Mouse (Mus musculus) small intestine, adult 2 months (tissue): Measurements from ENCODE around the gene Doxl2.

Experiments
- CTCF ChIP-seq: fragments of 200-500 bp; IDR thresholded peaks from 2 replicates; pipeline ENCODE4 v1.5.1; 2012; ENCODE audit warnings: low read depth, mild to moderate bottlenecking, control low read depth, inconsistent platforms, low read length, moderate library complexity, mixed read lengths; ENCODE audit not compliant: insufficient replicate concordance, insufficient read length; ENCODE audit errors: extremely low read depth
- POLR2A ChIP-seq: fragments of 200-500 bp; IDR thresholded peaks from 2 replicates; pipeline ENCODE4 v1.6.1; 2012; ENCODE audit warnings: low read depth, mild to moderate bottlenecking, control low read depth, inconsistent platforms, low read length, moderate library complexity

- TF ChIP-seq CTCF: no peak
- TF ChIP-seq POLR2A: no peak
These were observed 6.9 kb upstream of the Doxl2 start for GRCm38 (mm10) chr6:48967868-48968267.
